Mouse (Mus musculus) subcutaneous adipose tissue, adult 2 months (tissue): ENCODE data around the gene Rtl8c. TPM values are rescaled to one million over a fixed set of nuclear protein-coding genes. Genes with fewer than 3 reads are reported as not detected.

Source experiments
- polyA plus RNA-seq: library from polyadenylated mRNA; depleted of rRNA; stranded (reverse); fragments of >200 nt; gene quantifications from 2 replicates; pipeline ENCODE4 v1.2.3, GENCODE M21; 2012; ENCODE audit warnings: low replicate concordance; rRNA removed

Gene Rtl8c
- 54.6 and 67.2 TPM in 2 replicates for polyA plus RNA-seq

GRCm38 (mm10) chrX:53607242-53608121 is at the start of gene Rtl8c:
Gene Rtl8c (plus strand): TSS chrX:53608032.

GRCm38 (mm10) chrX:53608879-53609278 is 1.0 kb downstream of the Rtl8c start, which contains the start of gene Gm14597:
Gene Gm14597 (minus strand): TSS chrX:53608979.

GRCm38 (mm10) chrX:53642980-53643961 is 35.4 kb downstream of the Rtl8c start, which contains the start of gene Rtl8a:
Gene Rtl8a (minus strand): TSS chrX:53643682.

Other genes starting within 250 kb of the Rtl8c start
- 5.5 and 8.3 TPM in 2 replicates for gene Mospd1, start 237.5 kb upstream of the Rtl8c start, polyA plus RNA-seq
- gene Etd, start 173.1 kb upstream of the Rtl8c start, polyA plus RNA-seq, result not detected in 2 replicates
- not detected in 2 replicates for gene Gm14597, start 947 bp downstream of the Rtl8c start, polyA plus RNA-seq
- 271 and 298 TPM in 2 replicates for gene Rtl8a, start 35.6 kb downstream of the Rtl8c start, polyA plus RNA-seq
- gene Rtl8b, start 62.4 kb downstream of the Rtl8c start, polyA plus RNA-seq, result 269 and 359 TPM in 2 replicates
- 0.13 TPM in 1 of 2 replicates, not detected in the other for gene 4930502E18Rik, start 116.8 kb downstream of the Rtl8c start, polyA plus RNA-seq
- not detected in 2 replicates for gene 1700013H16Rik, start 149.8 kb downstream of the Rtl8c start, polyA plus RNA-seq
- 0.07 TPM in 1 of 2 replicates, not detected in the other for gene Zfp36l3, start 168.4 kb downstream of the Rtl8c start, polyA plus RNA-seq
- gene Xlr, start 189.7 kb downstream of the Rtl8c start, polyA plus RNA-seq, result 0.12 and 0.14 TPM in 2 replicates